In the genomic region with DNA sequence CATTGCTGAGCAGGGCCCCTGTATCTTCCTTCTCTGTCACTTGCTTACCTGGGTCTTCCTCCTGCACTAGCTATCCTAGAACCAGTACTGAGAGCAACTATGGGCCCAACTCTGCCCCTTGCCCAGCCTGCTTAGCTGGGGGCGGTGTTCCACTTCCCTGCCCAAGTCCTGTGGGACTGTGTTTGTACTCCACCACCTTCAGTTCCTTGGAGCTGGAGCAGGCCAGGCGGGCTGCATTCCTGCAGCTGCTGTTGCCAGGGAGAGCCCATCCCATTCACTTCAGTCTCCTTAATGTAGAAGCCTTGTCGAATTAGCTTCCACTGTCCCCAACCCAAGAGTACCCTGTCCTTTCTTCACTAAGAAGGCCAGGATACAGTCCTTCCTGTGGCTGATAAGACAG, we compare ENCODE assay signal across 22 mouse cellular contexts. TPM values are rescaled to one million over a fixed set of nuclear protein-coding genes. Genes with fewer than 3 reads are reported as not detected.
A peak's percentile ranks its signal among the peaks of the same experiment; 100 is the strongest.
DNase-seq lines count a peak whose midpoint lies in the region; ATAC-seq lines count a peak whose summit lies in the region.
"Had no signal": no experiment of that assay in that cellular context is flagged by ENCODE, and none has a peak within 500 bp of the region (broad histone marks: within the 10 kb centered on the region; RNA-seq: fewer than 3 reads in every experiment).

No protein-coding gene starts in this region.

- ATAC-seq in hindbrain, embryonic 16.5 days: no peak
- ATAC-seq in lung, embryonic 15.5 days (ENCODE audit: borderline replicate concordance, extremely low read depth, low FRiP score, low TSS enrichment): no peak
- ATAC-seq in limb, embryonic 12.5 days (ENCODE audit: insufficient number of reproducible peaks, insufficient read depth, low FRiP score, low TSS enrichment, low read depth): no peak
- ATAC-seq: activated CD4-positive, CD25-positive, alpha-beta regulatory T cell, adult 4 months; forebrain, postnatal 0 days; Patski had no signal

- H3K4me1 ChIP-seq in hindbrain, embryonic 10.5 days (replicated peaks): peaks cover 43% of the 10 kb centered on the region
- H3K4me1 ChIP-seq in hindbrain, embryonic 16.5 days (ENCODE audit: control insufficient read depth, insufficient read depth, low read depth, low read length): no peaks in the 10 kb centered on the region
- peaks cover 51% of the 10 kb centered on the region for H3K4me1 ChIP-seq in lung, embryonic 15.5 days
- peaks cover 43% of the 10 kb centered on the region for H3K4me1 ChIP-seq in limb, embryonic 12.5 days (replicated peaks)

- H3K36me3 ChIP-seq in hindbrain, embryonic 10.5 days: peaks cover 63% of the 10 kb centered on the region
- peaks cover 8% of the 10 kb centered on the region; the same call in 1 of the 2 replicates for H3K36me3 ChIP-seq in hindbrain, embryonic 16.5 days (ENCODE audit: control insufficient read depth, insufficient read depth, low read length)
- peaks cover 35% of the 10 kb centered on the region for H3K36me3 ChIP-seq in lung, embryonic 15.5 days
- peaks cover 78% of the 10 kb centered on the region for H3K36me3 ChIP-seq in limb, embryonic 12.5 days

- peak; percentile 18 for DNase-seq in hindbrain, embryonic 10.5 days (ENCODE audit: low spot score)
- no peak for DNase-seq in lung, postnatal 14 days
- DNase-seq in lung, postnatal 4 days: peak; percentile 36 to 64
- DNase-seq in urinary bladder, adult 18-20 months (ENCODE audit: low spot score in 2 of 2): no peak
- DNase-seq: adrenal gland, postnatal 14 days; cerebellum, adult 11-12 months; cerebellum, adult 9-10 months; cerebellum, postnatal 25 days; forebrain, postnatal 0 days; gastrocnemius, postnatal 14 days; heart, adult 2 months; heart, postnatal 36 days had no signal

- H3K27ac ChIP-seq in hindbrain, embryonic 10.5 days: peak overlapping the region; percentile 31; the same call in 1 of the 2 replicates
- no peak overlapping the region for H3K27ac ChIP-seq in hindbrain, embryonic 16.5 days (ENCODE audit: low read depth, low read length)
- H3K27ac ChIP-seq in lung, embryonic 15.5 days: peak overlapping the region; percentile 37
- 0 out of 2 replicates have a peak overlapping the region, but pooled peaks have one; percentile 29 for H3K27ac ChIP-seq in limb, embryonic 12.5 days
- H3K27ac ChIP-seq: embryonic facial prominence, embryonic 12.5 days; forebrain, embryonic 12.5 days; heart, adult 2 months; hindbrain, embryonic 12.5 days had no signal

- no peak overlapping the region for H3K4me2 ChIP-seq in hindbrain, embryonic 16.5 days (ENCODE audit: low read length)
- no peak overlapping the region for H3K4me2 ChIP-seq in lung, embryonic 15.5 days
- no peak overlapping the region for H3K4me2 ChIP-seq in limb, embryonic 12.5 days
- H3K4me2 ChIP-seq: embryonic facial prominence, embryonic 12.5 days; forebrain, embryonic 12.5 days; heart, embryonic 12.5 days; hindbrain, embryonic 12.5 days had no signal

- H3K4me3 ChIP-seq in hindbrain, embryonic 10.5 days: no peak overlapping the region
- no peak overlapping the region for H3K4me3 ChIP-seq in hindbrain, embryonic 16.5 days (ENCODE audit: low read length)
- H3K4me3 ChIP-seq in lung, embryonic 15.5 days: no peak overlapping the region
- H3K4me3 ChIP-seq in limb, embryonic 12.5 days (replicated peaks): no peak overlapping the region
- H3K4me3 ChIP-seq: embryonic facial prominence, embryonic 12.5 days; forebrain, embryonic 12.5 days; heart, adult 2 months; heart, embryonic 12.5 days; hindbrain, embryonic 12.5 days had no signal

- no peaks in the 10 kb centered on the region for H3K27me3 ChIP-seq in hindbrain, embryonic 10.5 days (ENCODE audit: insufficient read depth, poor library complexity, severe bottlenecking)
- no peaks in the 10 kb centered on the region for H3K27me3 ChIP-seq in hindbrain, embryonic 16.5 days (replicated peaks; ENCODE audit: control insufficient read depth, insufficient read depth, low read length)
- H3K27me3 ChIP-seq in lung, embryonic 15.5 days: no peaks in the 10 kb centered on the region
- H3K27me3 ChIP-seq in limb, embryonic 12.5 days: no peaks in the 10 kb centered on the region
- H3K27me3 ChIP-seq: CH12.LX; embryonic facial prominence, embryonic 12.5 days; forebrain, embryonic 12.5 days; heart, embryonic 12.5 days; hindbrain, embryonic 12.5 days; Patski had no signal

- no peak overlapping the region for H3K9ac ChIP-seq in hindbrain, embryonic 16.5 days (ENCODE audit: low read depth, low read length)
- no peak overlapping the region for H3K9ac ChIP-seq in lung, embryonic 15.5 days
- no peak overlapping the region for H3K9ac ChIP-seq in limb, embryonic 12.5 days (replicated peaks)
- H3K9ac ChIP-seq: embryonic facial prominence, embryonic 12.5 days; forebrain, embryonic 12.5 days; forebrain, postnatal 0 days; heart, embryonic 12.5 days; hindbrain, embryonic 12.5 days had no signal

- no peaks in the 10 kb centered on the region for H3K9me3 ChIP-seq in hindbrain, embryonic 10.5 days
- H3K9me3 ChIP-seq in hindbrain, embryonic 16.5 days (ENCODE audit: control insufficient read depth, low read length): no peaks in the 10 kb centered on the region
- no peaks in the 10 kb centered on the region for H3K9me3 ChIP-seq in lung, embryonic 15.5 days
- no peaks in the 10 kb centered on the region for H3K9me3 ChIP-seq in limb, embryonic 12.5 days
- H3K9me3 ChIP-seq: embryonic facial prominence, embryonic 12.5 days; forebrain, embryonic 12.5 days; heart, embryonic 12.5 days; hindbrain, embryonic 12.5 days had no signal

- WGBS in hindbrain, embryonic 10.5 days: 43% methylated on average over 3 of the region's 3 CpGs
- WGBS in hindbrain, embryonic 16.5 days: 24% methylated on average over 3 of the region's 3 CpGs
- WGBS in lung, embryonic 15.5 days: 50% methylated on average over 3 of the region's 3 CpGs
- WGBS in limb, embryonic 12.5 days: 85% methylated on average over 3 of the region's 3 CpGs

RNA-seq across cellular contexts. Expression of gene Sdc1, which starts 17.3 kb away (rescaled TPM):
- 92.2 and 117 TPM in 2 replicates for polyA plus RNA-seq in hindbrain, embryonic 10.5 days (2016; fragmentation: Nextera tagmentation; extraction: Ambion mirVana)
- polyA plus RNA-seq in hindbrain, embryonic 16.5 days (2015; fragmentation: Nextera tagmentation; extraction: Ambion mirVana): 18.0 and 21.5 TPM in 2 replicates
- 139 and 142 TPM in 2 replicates for polyA plus RNA-seq in lung, embryonic 15.5 days (2015; fragmentation: Nextera tagmentation; extraction: Ambion mirVana)
- 257 and 262 TPM in 2 replicates for polyA plus RNA-seq in limb, embryonic 12.5 days (2016; fragmentation: Nextera tagmentation; extraction: Ambion mirVana)

Comparison
In these comparisons a context has a peak if more than half of its experiments do, and no peak if none do; other contexts are left out.
1. DNase-seq: peak in hindbrain, embryonic 10.5 days (single experiment) and lung, postnatal 4 days (2 of 2); none in lung, postnatal 14 days (single experiment) and urinary bladder, adult 18-20 months (0 of 2).